ENCODE assay signal across 27 mouse cellular contexts in genomic region chr9:24157208-24157607, GRCm38 (mm10). TPM values are rescaled to one million over a fixed set of nuclear protein-coding genes. Genes with fewer than 3 reads are reported as not detected.
DNase-seq lines count a peak whose midpoint lies in the region; ATAC-seq and TF ChIP-seq lines count a peak whose summit lies in the region.
"Had no signal": no experiment of that assay in that cellular context is flagged by ENCODE, and none has a peak within 500 bp of the region (broad histone marks: within the 10 kb centered on the region; RNA-seq: fewer than 3 reads in every experiment).

No protein-coding gene starts in this region.

- TF ChIP-seq EP300 in lung, postnatal 0 days (IDR thresholded peaks at IDR 0.05): no peak

- no peak overlapping the region for H3K4me3 ChIP-seq in forebrain, embryonic 13.5 days
- H3K4me3 ChIP-seq in forebrain, embryonic 12.5 days (replicated peaks): no peak overlapping the region
- H3K4me3 ChIP-seq in kidney, postnatal 0 days (replicated peaks; ENCODE audit: low read depth, low read length): no peak overlapping the region
- no peak overlapping the region for H3K4me3 ChIP-seq in lung, postnatal 0 days (ENCODE audit: low read depth, low read length)
- no peak overlapping the region for H3K4me3 ChIP-seq in lung, adult 2 months (replicated peaks; ENCODE audit: extremely low read depth, low read depth, low read length)
- H3K4me3 ChIP-seq in forebrain, embryonic 16.5 days (replicated peaks; ENCODE audit: low read length): no peak overlapping the region
- no peak overlapping the region for H3K4me3 ChIP-seq in gastrocnemius, adult 2 months
- H3K4me3 ChIP-seq: embryonic facial prominence, embryonic 10.5 days; heart, embryonic 12.5 days; hindbrain, embryonic 10.5 days; hindbrain, embryonic 15.5 days had no signal

- no peaks in the 10 kb centered on the region for H3K36me3 ChIP-seq in forebrain, embryonic 13.5 days (ENCODE audit: poor library complexity, severe bottlenecking)
- no peaks in the 10 kb centered on the region for H3K36me3 ChIP-seq in forebrain, embryonic 12.5 days (replicated peaks)
- no peaks in the 10 kb centered on the region for H3K36me3 ChIP-seq in kidney, postnatal 0 days (ENCODE audit: insufficient read depth, low read length)
- no peaks in the 10 kb centered on the region for H3K36me3 ChIP-seq in lung, postnatal 0 days (ENCODE audit: insufficient read depth, low read length)
- no peaks in the 10 kb centered on the region for H3K36me3 ChIP-seq in forebrain, embryonic 16.5 days (ENCODE audit: control insufficient read depth, insufficient read depth)
- H3K36me3 ChIP-seq: embryonic facial prominence, embryonic 10.5 days; G1E; heart, embryonic 12.5 days; hindbrain, embryonic 10.5 days; hindbrain, embryonic 15.5 days had no signal

- peak; percentile 67; the same call in 1 of the 2 replicates for ATAC-seq in forebrain, embryonic 13.5 days
- no peak for ATAC-seq in forebrain, embryonic 12.5 days (ENCODE audit: low FRiP score)
- no peak for ATAC-seq in kidney, postnatal 0 days (replicated peaks; ENCODE audit: low FRiP score, low read depth)
- ATAC-seq in lung, postnatal 0 days: no peak
- ATAC-seq in forebrain, embryonic 16.5 days: peak; percentile 75
- ATAC-seq: CD4-positive, CD25-positive, alpha-beta regulatory T cell, adult 4 months; inflammation-experienced regulatory T-cells, adult 6 months had no signal

- H3K9ac ChIP-seq in forebrain, embryonic 13.5 days: no peak overlapping the region
- no peak overlapping the region for H3K9ac ChIP-seq in forebrain, embryonic 12.5 days
- H3K9ac ChIP-seq in kidney, postnatal 0 days (ENCODE audit: low read depth, low read length): no peak overlapping the region
- H3K9ac ChIP-seq in lung, postnatal 0 days (replicated peaks; ENCODE audit: low read depth): no peak overlapping the region
- no peak overlapping the region for H3K9ac ChIP-seq in forebrain, embryonic 16.5 days (replicated peaks; ENCODE audit: low read depth, low read length)
- H3K9ac ChIP-seq: heart, embryonic 12.5 days; hindbrain, embryonic 15.5 days had no signal

- no peak for TF ChIP-seq POLR2A in lung, adult 2 months (IDR thresholded peaks at IDR 0.05; ENCODE audit: borderline replicate concordance, extremely low read depth, low read depth, low read length)

- no peak overlapping the region for H3K27ac ChIP-seq in forebrain, embryonic 13.5 days
- no peak overlapping the region for H3K27ac ChIP-seq in forebrain, embryonic 12.5 days
- no peak overlapping the region for H3K27ac ChIP-seq in kidney, postnatal 0 days
- H3K27ac ChIP-seq in lung, postnatal 0 days (ENCODE audit: low read length): no peak overlapping the region
- no peak overlapping the region for H3K27ac ChIP-seq in forebrain, embryonic 16.5 days (ENCODE audit: low read length)
- no peak overlapping the region for H3K27ac ChIP-seq in gastrocnemius, adult 2 months
- H3K27ac ChIP-seq: embryonic facial prominence, embryonic 10.5 days; hindbrain, embryonic 10.5 days; hindbrain, embryonic 15.5 days had no signal

- no peak overlapping the region for H3K4me2 ChIP-seq in forebrain, embryonic 13.5 days
- H3K4me2 ChIP-seq in forebrain, embryonic 12.5 days: no peak overlapping the region
- no peak overlapping the region for H3K4me2 ChIP-seq in kidney, postnatal 0 days (ENCODE audit: low read length)
- H3K4me2 ChIP-seq in lung, postnatal 0 days (replicated peaks; ENCODE audit: low read depth, low read length): no peak overlapping the region
- H3K4me2 ChIP-seq in forebrain, embryonic 16.5 days (ENCODE audit: low read length): no peak overlapping the region
- H3K4me2 ChIP-seq: heart, embryonic 12.5 days; hindbrain, embryonic 15.5 days had no signal

- intact Hi-C loops in gastrocnemius, adult 2 months (cut with DNase I): no loop called here

- TF ChIP-seq CTCF in kidney, postnatal 0 days (IDR thresholded peaks at IDR 0.05; ENCODE audit: low read depth): no peak
- no peak for TF ChIP-seq CTCF in lung, postnatal 0 days (IDR thresholded peaks at IDR 0.05)
- TF ChIP-seq CTCF in lung, adult 2 months (IDR thresholded peaks at IDR 0.05; ENCODE audit: insufficient read depth, low read length): no peak
- no peak for TF ChIP-seq CTCF in gastrocnemius, adult 2 months (IDR thresholded peaks at IDR 0.05)

- peak; percentile 3 for DNase-seq in kidney, postnatal 0 days (ENCODE audit: low spot score)
- no peak for DNase-seq in kidney, adult 9 months
- peak; percentile 16 for DNase-seq in lung, postnatal 0 days (ENCODE audit: low spot score)
- DNase-seq in lung, adult 2 months: no peak
- DNase-seq in gastrocnemius, adult 2 months: no peak
- DNase-seq: adrenal gland, postnatal 10 days; B cell, adult 2 months; cerebellum, adult 2 months; cerebellum, postnatal 10 days; gastrocnemius, postnatal 25 days had no signal

- WGBS in forebrain, embryonic 13.5 days: 19% methylated on average over 1 of the region's 1 CpGs
- WGBS in forebrain, embryonic 12.5 days: 23% methylated on average over 1 of the region's 1 CpGs
- 30% methylated on average over 1 of the region's 1 CpGs for WGBS in kidney, postnatal 0 days
- 28% methylated on average over 1 of the region's 1 CpGs for WGBS in lung, postnatal 0 days
- 36% methylated on average over 1 of the region's 1 CpGs for WGBS in lung, adult 2 months
- 16% methylated on average over 1 of the region's 1 CpGs for WGBS in forebrain, embryonic 16.5 days

- H3K9me3 ChIP-seq in forebrain, embryonic 13.5 days (replicated peaks): no peaks in the 10 kb centered on the region
- H3K9me3 ChIP-seq in forebrain, embryonic 12.5 days: no peaks in the 10 kb centered on the region
- H3K9me3 ChIP-seq in kidney, postnatal 0 days (replicated peaks; ENCODE audit: low read length): no peaks in the 10 kb centered on the region
- no peaks in the 10 kb centered on the region for H3K9me3 ChIP-seq in lung, postnatal 0 days (ENCODE audit: low read length)
- no peaks in the 10 kb centered on the region for H3K9me3 ChIP-seq in forebrain, embryonic 16.5 days (ENCODE audit: control insufficient read depth, low read length)
- H3K9me3 ChIP-seq: embryonic facial prominence, embryonic 10.5 days; G1E; heart, embryonic 12.5 days; hindbrain, embryonic 10.5 days; hindbrain, embryonic 15.5 days had no signal

- peaks cover 5% of the 10 kb centered on the region; the same call in 1 of the 2 replicates for H3K4me1 ChIP-seq in forebrain, embryonic 13.5 days
- H3K4me1 ChIP-seq in forebrain, embryonic 12.5 days: peaks cover 5% of the 10 kb centered on the region; the same call in 1 of the 2 replicates
- no peaks in the 10 kb centered on the region for H3K4me1 ChIP-seq in kidney, postnatal 0 days (replicated peaks; ENCODE audit: insufficient read depth, low read length)
- no peaks in the 10 kb centered on the region for H3K4me1 ChIP-seq in lung, postnatal 0 days (ENCODE audit: insufficient read depth, low read depth, low read length)
- H3K4me1 ChIP-seq in lung, adult 2 months (ENCODE audit: control insufficient read depth, insufficient read depth, low read length): no peaks in the 10 kb centered on the region
- peaks cover 4% of the 10 kb centered on the region; the same call in 1 of the 2 replicates for H3K4me1 ChIP-seq in forebrain, embryonic 16.5 days (replicated peaks; ENCODE audit: control insufficient read depth, insufficient read depth, low read length)
- H3K4me1 ChIP-seq: embryonic facial prominence, embryonic 10.5 days; heart, embryonic 12.5 days; hindbrain, embryonic 15.5 days had no signal

- H3K27me3 ChIP-seq in forebrain, embryonic 13.5 days: no peaks in the 10 kb centered on the region
- H3K27me3 ChIP-seq in forebrain, embryonic 12.5 days: no peaks in the 10 kb centered on the region
- H3K27me3 ChIP-seq in kidney, postnatal 0 days (ENCODE audit: insufficient read depth, low read length): no peaks in the 10 kb centered on the region
- H3K27me3 ChIP-seq in lung, postnatal 0 days (replicated peaks; ENCODE audit: insufficient read depth, low read length): no peaks in the 10 kb centered on the region
- H3K27me3 ChIP-seq in forebrain, embryonic 16.5 days (replicated peaks; ENCODE audit: control insufficient read depth, insufficient read depth, low read length): no peaks in the 10 kb centered on the region
- H3K27me3 ChIP-seq: heart, embryonic 12.5 days; hindbrain, embryonic 15.5 days had no signal

RNA-seq across cellular contexts. Expression of gene Npsr1, which starts 59.4 kb away (rescaled TPM):
- not detected in 2 replicates for polyA plus RNA-seq in forebrain, embryonic 13.5 days (2015; fragmentation: Nextera tagmentation; extraction: Ambion mirVana)
- polyA plus RNA-seq in forebrain, embryonic 12.5 days (2016; fragmentation: Nextera tagmentation; extraction: Ambion mirVana): 0.13 TPM in 1 of 2 replicates, not detected in the other
- 1.7 and 2.1 TPM in 2 replicates for polyA plus RNA-seq in kidney, postnatal 0 days (2015; fragmentation: Nextera tagmentation; extraction: Ambion mirVana)
- polyA plus RNA-seq in lung, postnatal 0 days (2015; fragmentation: Nextera tagmentation; extraction: Ambion mirVana): not detected in 2 replicates
- polyA plus RNA-seq in lung, adult 2 months (2012; rRNA removed): not detected in 2 replicates
- polyA plus RNA-seq in forebrain, embryonic 16.5 days (2015; fragmentation: Nextera tagmentation; extraction: Ambion mirVana): 0.84 TPM in 1 of 2 replicates, not detected in the other
- total RNA-seq in gastrocnemius, adult 2 months (2021): not detected
- total RNA-seq: adrenal gland, postnatal 10 days; adrenal gland, postnatal 4 days; gastrocnemius, adult 18-20 months; gastrocnemius, postnatal 25 days; granulocyte monocyte progenitor cell, adult 5-6 weeks; heart, adult 8-10 months; heart, postnatal 25 days had no signal
- polyA plus RNA-seq: embryonic facial prominence, embryonic 10.5 days; embryonic facial prominence, embryonic 14.5 days; G1E; heart, embryonic 12.5 days; heart, embryonic 16.5 days; hindbrain, embryonic 10.5 days; inflammation-experienced regulatory T-cells, adult 6 months had no signal

Comparison
In these comparisons a context has a peak if more than half of its experiments do, and no peak if none do; other contexts are left out.
1. ATAC-seq: peak in forebrain, embryonic 13.5 days (single experiment) and forebrain, embryonic 16.5 days (single experiment); none in forebrain, embryonic 12.5 days (single experiment), kidney, postnatal 0 days (single experiment) and lung, postnatal 0 days (single experiment).
2. DNase-seq: peak in kidney, postnatal 0 days (single experiment) and lung, postnatal 0 days (single experiment); none in kidney, adult 9 months (single experiment), lung, adult 2 months (single experiment) and gastrocnemius, adult 2 months (single experiment).